Mouse (Mus musculus) T-helper 17 cell (primary cell): Measurements from ENCODE around the gene Gp5.

Experiments used
- in situ Hi-C, 2 experiments: fragments of 300-600 bp; cut with MboI, MseI; formaldehyde crosslinking; loops; 1 replicate in 1 of 2; 2 replicates in 1 of 2; pipeline ENCODE4 v1.15.1; 2025; ENCODE audit warnings: high pct_unique_total_duplicates in 2 of 2

The Gp5 gene

DNA sequence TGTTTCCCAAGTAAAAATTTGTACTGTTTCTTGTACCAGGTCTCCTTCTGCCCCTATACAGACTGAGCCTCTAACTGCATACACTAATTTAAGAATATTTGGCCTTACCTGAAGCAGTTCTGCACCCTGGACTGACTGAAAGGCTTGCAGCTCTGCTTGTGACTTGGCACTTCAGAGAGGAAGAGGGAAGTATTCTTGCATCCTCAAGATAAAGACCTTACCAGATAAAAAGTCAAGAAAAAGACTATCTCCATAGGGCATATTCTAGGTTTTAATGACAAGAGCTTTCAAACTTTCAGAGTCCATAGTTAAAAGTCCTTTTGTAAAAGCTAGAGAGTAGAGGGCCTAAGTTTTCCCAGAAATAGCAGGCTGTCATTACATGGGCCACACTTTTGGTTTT, at the start of gene Gp5:
Gp5 (minus strand) TSS at position 133 of the 400 bp plus-strand sequence.
- in situ Hi-C loops: loop anchor here in 1 of 2 experiments (5.0 kb wide), 1 partner anchor 683 kb away; no protein-coding TSS in a partner anchor

DNA sequence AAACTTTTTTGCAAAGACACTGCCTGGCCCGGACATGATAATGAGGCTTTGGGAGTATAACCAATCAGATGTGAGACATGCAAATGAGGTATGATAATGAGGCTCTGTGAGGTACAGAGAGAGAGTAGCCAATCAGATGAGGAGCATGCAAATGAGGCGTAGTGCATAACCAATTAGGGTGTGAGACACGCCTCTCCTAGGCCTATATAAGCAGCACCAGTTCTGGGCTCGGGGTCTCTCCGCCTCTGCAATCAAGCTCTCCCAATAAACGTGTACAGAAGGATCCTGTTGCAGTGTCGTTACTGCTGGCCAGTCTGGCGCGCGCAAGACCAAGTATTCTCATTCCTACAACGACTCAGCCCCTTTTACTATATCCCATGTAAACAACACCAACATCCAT, 42.9 kb upstream of the Gp5 start:
- in situ Hi-C loops: loop anchor here in 1 of 2 experiments (5.0 kb wide), 1 partner anchor 36 kb away; no protein-coding TSS in a partner anchor

DNA sequence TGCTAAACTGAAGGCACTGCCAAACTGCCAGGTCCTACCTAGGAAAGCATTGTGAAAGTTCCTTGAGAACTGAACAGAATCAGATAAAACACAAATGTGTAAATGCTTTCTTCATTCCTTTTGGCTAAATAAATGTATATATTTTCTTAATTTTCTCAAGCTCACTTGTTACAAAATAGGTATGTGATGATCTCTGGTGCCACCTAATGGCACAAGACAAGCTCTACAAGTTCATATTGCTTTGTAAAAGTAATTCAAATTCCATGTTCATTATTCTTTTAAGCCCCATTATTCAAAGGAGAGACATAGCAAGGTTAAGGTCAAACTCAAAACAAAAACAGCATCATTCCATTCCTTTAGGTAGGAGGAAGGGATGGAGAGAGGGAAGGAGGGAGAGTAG, 3.7 kb upstream of the Gp5 start:
- in situ Hi-C loops: loop anchor here in 1 of 2 experiments (5.0 kb wide), 1 partner anchor 687 kb away; no protein-coding TSS in a partner anchor

DNA sequence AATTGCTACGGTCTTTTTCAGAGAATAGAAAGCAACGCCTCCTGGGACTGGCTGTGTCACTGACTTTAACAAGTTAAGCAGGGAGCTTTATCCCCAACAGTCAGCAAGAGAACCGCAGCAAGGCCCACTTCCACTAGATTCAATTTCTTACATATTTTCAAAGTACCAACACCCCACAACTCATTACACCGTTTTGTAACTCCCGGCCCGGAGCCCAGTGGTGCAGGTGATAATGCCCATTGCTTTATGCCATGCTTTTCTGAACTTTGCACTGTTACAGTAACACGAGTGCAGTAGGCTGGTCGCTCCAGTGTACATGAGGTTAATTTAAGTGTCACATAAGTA, 436 bp downstream of the Gp5 start:
- in situ Hi-C loops: loop anchor here in 1 of 2 experiments (5.0 kb wide), 1 partner anchor 683 kb away; no protein-coding TSS in a partner anchor

DNA sequence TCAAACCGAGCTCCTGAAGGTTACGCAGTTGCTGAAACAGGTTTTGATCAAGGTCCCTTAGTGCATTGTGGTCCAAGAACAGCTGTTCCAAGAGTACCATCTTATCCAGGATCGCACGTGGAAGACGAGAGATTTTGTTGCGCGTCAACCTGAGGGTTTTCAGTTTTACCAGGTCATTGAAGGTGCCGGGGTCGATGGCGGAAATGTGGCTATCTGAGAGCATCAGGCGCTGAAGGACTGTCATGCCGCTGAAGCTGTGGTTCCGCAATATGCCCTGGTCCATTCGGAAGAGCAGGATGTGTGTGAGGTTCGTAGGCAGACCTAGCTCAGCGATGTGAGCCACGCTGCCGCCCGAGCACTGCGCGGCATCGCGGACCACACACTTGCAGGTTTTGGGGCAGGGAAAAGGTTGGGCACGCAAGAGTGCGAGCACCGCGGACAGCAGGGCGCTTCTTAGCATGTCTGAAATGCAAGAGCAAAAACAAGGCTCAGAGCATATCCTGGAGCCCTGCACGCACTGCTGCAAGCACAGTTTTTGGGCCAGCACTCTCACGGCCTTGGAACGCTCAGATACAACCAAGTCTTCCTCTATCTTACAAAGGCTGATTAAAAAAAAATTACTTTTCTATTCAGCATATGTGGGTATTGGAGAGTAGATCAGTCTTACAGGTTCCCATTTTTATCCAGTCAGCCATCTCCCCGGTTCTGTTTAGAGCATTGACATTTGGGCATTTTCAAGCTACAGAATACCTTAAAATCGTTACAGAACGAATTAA, 996 bp downstream of the Gp5 start:
- in situ Hi-C loops: loop anchor here in 1 of 2 experiments (5.0 kb wide), 1 partner anchor 682 kb away; no protein-coding TSS in a partner anchor

DNA sequence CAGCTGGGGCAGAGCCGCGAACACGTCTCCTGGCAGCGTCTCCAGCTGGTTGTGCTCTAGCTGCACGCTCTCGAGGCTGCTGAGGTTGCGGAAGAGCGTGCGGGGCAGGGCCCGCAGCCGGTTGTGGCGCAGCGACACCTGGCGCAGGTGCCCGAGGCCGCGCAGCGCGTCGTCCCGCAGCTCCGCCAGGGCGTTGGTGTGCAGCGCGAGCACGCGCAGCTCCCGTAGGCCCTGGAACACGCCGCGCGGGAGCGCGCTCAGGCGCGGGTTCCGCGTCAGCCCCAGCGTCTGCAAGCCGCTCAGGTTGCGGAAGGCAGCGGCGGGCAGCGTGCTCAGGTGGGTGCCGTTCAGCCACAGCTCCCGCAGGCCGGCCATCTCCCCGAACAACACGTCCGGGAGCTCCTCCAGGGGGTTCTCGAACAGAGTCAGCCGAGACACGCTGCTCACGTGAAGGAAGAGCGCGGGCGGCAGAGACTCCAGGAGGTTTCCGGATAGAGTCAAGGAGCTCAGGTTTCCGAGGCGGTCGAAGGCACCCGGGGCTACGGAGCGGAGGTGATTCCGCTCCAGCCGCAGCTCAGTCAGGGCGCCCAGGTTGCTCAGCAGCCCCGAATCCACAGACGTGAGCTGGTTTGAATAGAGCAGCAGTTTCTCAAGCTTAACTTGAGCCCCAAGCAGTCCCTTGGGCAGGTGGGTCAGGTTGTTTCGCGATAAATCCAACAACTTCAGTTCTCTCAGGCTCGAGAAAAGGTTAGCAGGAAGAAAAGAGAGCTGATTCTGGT, 1.8 kb downstream of the Gp5 start:
- in situ Hi-C loops: no loop called here

DNA sequence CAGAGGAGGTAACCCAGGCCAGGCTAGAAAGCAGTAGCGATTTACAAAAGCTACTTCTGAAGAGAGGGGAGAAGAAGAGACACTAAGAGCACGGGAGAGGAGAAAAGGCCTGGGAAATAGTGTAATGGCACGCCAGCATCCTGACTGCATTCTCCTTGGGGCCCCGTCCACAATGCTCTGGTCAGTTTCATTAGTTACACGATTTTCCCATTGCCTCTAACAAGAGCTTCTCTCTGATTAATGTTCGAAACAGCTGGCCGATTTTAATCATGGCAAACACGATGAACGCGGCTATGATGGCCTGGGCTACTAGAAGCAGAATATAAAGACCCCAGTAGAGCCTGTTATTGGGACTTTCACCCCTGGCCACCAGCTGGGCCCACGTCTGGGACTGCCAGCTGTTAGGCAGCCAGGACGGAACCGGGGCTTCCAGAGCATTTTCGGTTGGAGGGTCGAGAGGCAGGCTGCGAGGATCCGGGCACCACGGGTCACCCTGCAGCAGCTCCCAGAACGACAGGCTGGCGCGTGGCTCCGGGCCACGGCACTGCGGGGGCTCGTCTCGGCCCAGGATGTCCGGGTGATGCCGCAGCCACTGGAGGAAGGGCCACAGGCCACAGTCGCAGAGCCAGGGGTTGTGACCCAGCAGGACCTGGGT, 2.5 kb downstream of the Gp5 start:
- in situ Hi-C loops: no loop called here

DNA sequence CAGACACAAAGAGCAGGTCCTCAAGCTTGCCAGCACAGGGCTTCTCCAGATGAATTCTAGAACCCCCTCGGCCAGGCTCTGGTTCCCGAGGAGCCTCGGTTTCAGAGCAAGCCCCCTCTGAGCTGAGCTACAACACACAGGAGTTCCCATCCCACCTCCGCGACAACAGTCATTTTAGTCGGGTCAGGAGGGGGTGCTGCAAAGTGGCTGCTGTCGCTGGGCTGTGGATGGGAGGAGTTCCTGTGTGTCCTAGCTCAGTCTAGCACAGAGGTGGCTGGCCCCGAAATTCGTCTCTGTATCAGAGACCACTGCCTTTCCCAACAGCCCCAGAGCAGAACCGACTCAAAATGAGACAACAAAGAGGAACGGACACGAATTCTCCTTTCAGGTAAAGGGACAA, 3.3 kb downstream of the Gp5 start:
- in situ Hi-C loops: no loop called here

DNA sequence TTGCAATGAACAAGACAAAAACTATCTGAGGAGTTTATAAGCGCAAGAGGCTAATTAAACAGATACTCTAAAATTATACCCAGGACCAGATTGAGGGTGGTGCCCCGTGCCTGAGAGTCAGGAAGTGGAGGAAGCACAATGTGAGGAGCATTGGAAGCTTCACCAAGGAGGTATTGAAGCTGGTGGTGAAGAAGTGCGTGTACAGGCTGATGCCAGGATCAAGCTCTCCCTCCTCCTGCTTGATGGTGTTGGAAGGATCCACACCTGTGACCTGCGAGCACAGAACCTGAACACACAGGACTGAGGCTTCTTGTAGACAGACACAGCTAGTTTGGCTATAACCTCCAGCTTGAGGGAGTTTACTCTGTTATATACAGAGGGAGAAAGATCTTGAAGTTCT, 4.5 kb downstream of the Gp5 start:
- in situ Hi-C loops: no loop called here

DNA sequence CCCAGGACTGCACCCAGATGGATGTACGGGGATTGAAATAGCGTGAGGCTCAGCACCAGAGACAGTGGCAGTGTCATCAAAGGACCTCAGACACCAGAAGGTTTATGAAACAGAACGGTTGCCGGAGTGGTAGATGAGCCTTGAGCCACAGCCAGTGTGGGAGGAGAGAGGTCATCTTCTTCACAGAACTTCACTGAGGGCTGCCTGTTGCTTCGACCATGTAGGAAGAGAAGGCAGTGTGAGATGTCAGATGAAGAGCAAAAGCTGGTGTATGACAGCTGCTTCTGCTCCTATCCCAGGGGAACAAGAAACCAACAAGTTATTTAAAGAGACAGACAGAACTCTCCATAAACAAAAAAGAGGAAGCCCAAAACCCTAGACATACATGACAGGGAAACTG, 6.3 kb downstream of the Gp5 start:
- in situ Hi-C loops: no loop called here

DNA sequence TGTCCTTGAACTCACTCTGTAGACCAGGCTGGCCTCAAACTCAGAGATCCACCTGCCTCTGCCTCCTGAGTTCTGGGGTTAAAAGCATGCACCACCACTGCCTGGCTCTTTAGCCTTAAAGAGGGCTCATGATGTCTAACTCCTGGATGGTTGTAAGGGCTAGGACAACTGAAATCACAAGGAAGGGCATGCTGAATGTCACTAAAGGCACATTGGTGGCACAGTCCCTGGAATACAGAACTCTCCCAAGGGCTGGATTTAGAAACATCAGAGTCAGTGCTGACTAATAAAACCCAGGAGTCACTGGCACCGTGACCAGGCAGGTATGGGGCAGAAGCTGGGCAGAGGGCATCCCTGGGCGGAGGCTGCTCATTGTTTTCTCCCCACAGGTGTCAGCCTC, 7.2 kb downstream of the Gp5 start:
- in situ Hi-C loops: no loop called here

DNA sequence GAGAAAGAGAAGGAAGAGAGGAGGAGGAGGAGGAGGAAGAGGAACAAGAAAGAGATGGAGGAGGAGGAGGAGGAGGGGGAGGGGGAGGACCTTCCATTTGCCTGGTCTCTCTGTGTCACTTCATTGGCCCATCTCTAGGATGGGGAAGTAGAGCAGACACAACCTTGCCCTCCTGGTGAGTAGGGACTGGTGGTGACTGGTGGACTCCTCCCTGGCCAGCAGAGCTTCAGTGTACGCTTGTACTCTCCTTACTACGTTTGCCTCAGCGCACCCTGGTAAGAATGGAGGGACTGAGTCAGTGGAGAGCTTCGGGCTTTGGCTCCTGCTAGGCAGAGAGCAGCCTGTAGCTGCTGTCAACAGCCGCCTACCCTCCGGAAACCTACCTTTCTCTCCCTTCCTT, 7.9 kb downstream of the Gp5 start:
- in situ Hi-C loops: no loop called here

DNA sequence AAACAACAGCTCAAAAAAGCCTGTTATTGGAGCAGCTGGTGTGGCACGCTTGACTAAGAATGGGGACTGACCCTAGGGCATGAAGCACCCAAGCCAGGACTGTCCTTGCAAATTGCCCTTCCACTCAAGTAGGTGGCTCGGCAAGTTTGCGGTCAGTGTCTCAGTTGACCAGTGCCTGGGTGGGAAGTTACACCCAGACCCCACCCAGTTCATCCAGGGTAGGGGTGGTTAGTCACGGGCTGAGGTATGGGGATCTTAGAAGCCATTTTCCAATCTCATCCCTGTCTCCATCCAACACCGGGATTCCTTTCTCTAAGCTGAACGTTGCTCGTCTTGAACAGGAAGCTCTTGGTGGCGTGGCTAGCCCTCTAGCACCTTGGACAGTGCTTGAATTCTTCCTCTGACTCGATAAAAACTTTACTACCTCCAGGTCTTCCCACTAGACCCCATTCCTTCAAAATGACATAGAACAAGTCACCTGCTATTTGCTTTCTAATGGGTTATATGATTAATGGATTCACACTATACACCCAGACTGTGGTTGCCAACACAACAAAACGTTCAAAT, 10.8 kb downstream of the Gp5 start:
- in situ Hi-C loops: no loop called here

DNA sequence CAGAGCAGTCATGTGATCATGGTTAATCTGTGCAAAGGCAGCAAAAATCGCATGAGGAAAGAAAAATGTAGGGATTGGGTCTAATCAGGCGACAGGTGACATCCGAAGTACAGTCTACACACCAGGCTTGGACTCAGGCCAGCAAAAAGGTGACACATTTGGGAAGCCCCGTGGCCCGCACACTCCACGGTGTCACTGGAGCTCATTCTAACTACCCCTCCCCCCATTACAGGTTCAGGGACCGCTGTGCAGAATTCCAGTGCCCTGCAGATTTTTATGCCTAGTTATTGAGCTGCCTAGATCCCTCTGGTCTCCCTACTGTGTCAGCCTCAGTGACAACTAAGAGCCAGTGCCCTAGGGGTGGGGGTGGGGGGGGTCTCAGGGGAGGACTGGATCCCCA, 13.1 kb downstream of the Gp5 start:
- in situ Hi-C loops: no loop called here

DNA sequence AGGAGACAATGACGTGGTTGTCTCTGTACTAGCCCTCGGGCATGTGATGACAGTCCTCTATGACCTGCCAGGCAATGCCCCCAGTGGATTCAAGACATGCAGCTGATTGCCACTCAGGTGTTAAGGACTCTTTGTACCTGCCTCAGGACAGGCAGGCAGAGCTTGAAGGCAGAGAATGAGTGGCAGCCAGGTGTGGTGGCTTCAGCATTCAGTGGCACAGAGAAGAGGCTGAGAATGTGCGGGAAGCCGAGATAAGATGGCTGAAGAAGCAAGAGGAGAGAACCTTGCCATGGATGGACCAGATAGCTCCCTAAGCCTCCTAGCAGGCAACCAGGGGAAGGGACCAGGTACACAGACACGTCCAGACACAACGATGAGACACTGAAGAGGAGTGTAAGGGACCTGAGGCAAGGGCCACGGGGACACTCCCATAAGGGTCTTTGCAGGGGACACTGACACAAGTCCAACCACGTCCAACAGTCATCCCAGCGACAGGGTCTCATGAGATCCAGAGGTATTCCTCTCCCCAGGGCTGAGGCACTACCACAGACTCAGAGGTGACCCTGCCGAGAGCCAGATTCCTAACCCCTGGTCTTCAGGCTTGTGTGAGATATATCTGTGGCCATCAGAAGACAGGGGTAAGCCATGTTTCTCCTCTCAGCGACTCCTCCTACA, 13.8 kb downstream of the Gp5 start:
- in situ Hi-C loops: no loop called here

DNA sequence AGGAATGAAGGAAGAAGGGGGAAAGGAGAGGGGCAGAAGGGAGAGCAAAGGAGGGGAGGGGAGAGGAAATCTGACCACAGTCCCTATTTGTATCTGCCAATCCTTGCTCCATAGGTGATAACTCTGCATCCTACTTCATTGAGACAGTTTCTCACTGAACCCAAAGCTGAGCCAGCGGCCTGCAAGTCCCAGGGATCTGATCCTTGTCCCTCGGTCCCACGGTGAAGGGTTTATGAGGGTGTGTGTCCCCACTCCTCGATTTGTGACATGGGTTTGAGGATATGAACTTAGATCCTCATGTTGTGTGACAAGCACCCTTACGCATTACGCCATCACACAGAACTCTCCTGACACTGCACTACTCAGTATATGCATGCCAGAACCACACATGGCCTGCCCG, 15.5 kb downstream of the Gp5 start:
- in situ Hi-C loops: no loop called here

DNA sequence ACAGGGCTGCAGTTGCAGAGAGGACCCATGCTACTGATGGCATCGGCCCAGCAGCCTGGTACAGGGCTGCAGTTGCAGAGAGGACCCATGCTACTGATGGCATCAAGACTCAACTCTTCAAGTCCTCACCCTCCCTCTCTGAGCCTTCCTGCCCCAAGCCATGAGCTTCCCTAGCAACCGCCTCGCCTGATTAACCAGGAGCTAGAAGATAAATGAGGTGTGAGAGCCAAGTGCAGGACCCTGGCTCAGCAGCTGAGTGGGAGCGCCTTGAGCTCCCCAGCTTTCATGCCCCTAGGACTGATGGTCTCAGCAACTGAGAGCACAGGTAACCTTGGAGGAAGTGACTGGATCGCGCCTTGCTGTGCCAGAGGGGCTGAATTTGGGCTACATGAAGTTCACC, 20.1 kb downstream of the Gp5 start:
- in situ Hi-C loops: no loop called here

DNA sequence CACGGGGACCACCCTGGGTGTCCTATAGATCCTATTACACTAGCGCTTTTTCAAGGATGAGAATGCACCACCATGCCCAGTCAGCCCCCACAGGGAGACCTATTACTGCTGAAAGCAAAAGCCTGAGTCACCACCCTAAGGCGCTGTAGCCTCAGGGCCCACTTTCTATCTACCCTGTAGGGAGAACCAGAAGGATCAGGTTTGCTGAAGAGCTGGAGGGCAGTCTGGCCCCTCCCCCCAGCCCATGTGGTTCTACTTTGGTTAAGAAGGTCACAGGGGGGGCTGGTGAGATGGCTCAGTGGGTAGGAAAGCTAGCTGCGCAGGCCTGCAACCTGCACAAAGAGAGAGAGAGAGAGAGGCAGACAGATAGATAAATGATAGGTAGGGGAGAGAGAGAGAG, 24.9 kb downstream of the Gp5 start:
- in situ Hi-C loops: no loop called here

DNA sequence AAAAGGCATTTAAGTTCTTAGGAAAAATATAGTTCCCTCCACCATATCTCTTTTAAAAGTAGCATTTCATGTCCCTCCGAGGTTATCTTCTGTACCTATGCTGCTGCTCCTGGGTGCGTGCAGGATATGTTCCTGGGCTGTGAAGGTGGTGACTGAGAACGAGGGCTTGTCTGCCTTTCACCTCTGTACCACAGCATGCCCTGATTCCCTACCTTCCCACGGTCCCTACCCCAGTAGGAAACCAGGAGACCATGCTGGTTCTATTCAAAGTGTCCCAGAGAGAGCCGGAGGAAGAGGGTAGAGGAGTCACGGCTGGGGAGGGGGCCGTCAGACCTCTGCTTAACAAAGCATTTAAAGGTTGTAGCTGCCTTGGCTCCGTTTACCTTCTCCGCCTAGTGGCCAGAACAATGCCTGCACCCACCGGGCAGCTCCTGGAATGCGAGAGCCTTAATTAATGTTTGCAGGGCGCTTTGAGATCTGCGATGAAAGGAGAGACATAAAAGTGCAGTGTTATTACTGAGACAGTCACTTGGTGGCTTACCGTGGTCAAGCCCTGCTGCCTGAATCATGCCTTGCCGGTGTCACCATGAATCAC, 26.7 kb downstream of the Gp5 start:
- in situ Hi-C loops: no loop called here

DNA sequence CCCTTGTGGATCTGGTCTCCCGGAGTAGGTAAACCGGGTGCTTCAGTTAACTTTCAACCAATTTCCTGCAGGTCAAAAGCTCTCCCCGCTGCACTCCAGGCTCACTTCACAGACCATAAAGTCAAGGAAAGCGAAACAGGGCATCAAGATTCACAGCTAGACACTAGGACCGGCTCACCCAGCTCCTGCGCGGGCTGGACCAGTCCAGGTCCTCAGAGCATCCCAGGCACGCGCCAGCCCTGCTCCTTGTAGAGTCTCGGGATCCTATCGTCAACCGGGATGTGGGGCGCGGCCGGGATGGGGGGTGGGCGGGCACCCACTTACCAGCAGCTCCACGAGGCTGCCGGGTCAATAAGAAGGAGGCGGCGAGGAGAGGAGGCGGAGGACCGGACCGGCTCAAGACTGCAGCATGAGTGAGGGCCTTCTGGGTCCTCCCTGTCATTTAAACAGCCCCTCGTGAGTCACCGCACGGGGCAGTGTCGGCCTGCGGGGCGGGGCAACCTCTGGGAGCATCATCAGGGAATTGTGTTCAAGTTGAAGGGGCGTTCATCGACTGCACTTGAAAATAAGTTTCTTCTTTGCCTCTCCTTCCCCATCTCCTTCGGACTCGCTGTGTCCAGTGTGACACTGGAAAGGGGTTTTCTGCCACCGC, 27.6 kb downstream of the Gp5 start, which contains the start of gene Lrrc15:
Lrrc15 (minus strand) TSS at position 413 of the 652 bp plus-strand sequence.
- in situ Hi-C loops: no loop called here
